Mouse (Mus musculus): ENCODE measurements around the gene Arl6.

Gene Arl6

DNA sequence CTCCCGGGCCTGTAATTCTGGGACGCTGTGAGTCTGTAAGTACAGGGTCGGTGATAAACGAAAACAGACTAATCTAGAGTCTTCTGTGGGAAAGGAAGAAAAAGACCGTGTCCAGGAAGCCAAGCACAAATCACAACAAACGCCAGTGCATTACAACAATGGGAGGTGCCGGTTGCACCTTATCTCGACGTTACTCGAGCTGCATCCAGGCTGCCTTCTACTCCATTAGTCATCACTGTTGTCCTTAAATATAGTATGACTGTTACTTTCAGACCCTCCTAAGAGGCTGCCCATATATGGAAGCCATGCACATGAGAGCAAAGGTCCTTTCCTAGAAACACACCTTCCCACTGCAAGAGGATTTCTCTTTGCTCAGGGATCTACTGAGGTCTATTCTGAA, 51.4 kb downstream of the Arl6 start:
- DNase-seq (ENCODE audit: low read depth, low spot score): no peak

DNA sequence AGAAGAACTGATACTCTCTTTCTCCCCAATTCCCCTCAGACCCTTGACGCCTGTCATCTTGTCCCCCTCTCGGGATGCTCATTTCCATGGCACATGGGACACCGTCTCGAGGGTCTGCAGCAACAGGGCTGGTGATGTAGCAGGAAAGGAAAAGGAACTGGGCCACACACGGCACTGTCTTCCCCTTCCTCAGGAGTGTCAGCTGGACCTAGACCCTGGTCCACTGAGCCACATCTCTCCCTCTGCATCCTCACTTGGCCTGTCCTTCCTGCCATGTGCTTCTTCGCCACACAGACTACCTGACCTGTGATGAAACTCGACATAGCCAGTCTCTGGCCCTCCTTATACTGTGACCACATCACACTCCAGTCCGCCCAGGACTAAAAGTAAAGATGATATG, 52.3 kb downstream of the Arl6 start:
- DNase-seq (ENCODE audit: low read depth, low spot score): no peak

DNA sequence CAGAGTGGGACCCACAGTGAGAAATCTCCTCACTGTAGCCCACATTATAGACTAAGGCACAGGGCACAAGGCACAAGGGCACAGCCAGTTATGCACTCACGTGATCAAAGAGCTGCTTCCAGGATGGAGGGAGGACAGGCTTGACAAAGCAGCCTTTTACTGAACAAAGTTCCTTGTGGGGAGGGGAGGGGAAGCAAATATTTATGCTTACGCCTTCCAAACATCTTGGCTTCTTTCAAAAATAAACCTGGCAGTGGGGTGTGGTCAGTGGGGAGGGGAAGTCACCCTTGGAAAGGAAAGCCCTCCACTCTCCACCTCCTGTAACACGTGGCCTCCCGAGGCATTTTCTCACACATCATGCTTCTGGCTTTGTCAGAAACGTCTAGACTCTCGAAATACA, 52.9 kb downstream of the Arl6 start:
- no peak for DNase-seq (ENCODE audit: low read depth, low spot score)

DNA sequence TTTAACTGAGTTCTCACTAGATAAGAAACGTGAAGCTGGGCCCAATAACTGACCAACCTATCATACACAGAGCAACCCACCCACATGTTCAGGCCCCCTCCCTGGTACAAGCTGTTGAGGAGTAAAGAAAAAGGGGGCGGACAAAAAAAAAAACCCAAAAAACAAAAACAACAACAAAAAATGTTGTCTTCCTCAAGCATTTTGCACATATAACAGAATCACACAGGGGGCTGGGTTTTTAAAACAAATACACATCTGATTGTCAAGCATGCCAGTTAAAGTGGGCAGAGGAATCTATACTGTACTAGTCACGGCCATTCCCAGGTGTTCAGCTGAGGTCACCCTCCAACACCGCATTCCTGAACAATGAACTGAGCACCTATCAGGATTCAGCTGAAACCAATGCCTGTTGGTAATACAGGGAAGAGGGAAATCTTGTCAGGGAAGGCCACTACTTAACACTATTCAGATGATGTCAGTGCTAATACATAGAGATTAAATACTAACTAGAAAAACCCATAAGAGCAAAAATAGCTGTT, 53.4 kb downstream of the Arl6 start:
- no peak for DNase-seq (ENCODE audit: low read depth, low spot score)

DNA sequence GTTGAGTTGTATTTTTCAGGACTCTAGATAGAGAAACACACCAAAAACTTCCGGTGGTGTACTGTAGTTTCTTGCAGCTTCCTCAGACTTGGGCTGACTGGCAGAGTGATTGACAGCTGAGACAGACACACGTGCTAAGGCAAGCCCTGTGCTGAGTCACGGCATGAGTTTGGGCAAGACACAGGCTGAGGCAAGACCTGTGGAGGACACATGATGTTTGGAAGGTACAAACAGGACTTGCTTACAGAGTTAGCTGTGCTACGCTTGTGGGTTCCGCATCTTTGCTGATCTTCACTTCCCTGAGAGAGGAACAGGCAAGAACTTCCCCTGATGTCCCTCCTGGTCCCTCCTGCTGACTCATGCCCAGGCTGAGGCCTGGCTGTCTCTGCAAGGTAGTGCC, 55.7 kb downstream of the Arl6 start:
- peak; percentile 57 for DNase-seq (ENCODE audit: low read depth, low spot score)

DNA sequence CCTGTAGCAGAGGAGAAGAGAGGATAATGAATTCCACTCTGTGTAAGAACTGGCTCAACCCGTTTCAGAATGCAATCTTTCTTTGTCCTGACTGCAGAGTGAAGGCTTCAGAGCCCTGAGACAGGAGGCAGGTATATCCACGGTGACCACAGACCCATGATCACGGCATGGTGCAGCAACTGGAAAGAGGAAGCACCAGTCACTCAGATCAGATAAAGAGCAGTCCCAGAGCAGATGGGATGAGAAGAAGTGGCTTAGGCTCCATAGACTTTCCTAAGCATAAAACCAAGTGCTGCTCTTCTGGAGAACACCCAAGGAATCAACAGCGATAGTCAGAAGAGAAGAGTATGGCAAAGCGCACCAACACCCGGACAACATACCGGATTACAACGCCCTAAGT, 60.0 kb downstream of the Arl6 start:
- DNase-seq (ENCODE audit: low read depth, low spot score): no peak

DNA sequence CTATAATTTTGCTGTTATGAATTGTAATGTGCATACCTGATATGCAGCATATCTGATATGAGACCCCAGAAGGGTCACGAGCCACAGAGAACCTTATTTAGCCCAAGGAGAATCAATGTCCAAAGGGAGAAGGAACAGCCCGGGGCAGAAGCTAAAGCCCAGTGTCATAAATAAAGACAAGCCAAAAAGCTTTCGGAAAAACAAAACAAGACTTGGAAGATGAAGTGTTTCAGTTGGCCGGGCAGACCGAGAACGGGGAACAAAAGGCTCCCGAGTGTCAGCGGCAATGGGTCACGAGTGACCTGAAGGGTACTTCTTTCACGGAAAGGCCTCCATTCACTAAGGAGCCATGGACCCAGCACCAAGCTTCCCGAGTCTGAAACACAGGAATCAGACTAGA, 65.2 kb downstream of the Arl6 start:
- no peak for DNase-seq (ENCODE audit: low read depth, low spot score)

DNA sequence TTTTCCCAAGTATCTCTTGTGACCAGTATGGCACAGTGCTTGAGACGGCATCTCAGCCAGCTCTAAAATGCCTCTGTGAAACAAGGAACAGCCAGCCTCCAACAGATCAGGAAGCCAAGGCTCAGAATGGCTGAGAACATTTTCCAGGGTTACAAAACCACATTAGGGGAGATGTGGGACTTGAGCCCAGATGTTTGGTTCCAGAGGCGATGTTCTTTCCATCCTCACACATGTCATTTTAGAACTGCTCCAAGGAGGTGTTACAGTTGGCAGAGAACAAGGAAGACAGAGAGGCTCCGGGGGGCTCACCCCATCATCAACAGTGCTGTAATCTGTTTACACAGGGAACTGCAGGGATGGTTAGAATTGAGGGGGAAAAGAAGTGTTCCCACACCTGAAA, 66.5 kb downstream of the Arl6 start:
- no peak for DNase-seq (ENCODE audit: low read depth, low spot score)

DNA sequence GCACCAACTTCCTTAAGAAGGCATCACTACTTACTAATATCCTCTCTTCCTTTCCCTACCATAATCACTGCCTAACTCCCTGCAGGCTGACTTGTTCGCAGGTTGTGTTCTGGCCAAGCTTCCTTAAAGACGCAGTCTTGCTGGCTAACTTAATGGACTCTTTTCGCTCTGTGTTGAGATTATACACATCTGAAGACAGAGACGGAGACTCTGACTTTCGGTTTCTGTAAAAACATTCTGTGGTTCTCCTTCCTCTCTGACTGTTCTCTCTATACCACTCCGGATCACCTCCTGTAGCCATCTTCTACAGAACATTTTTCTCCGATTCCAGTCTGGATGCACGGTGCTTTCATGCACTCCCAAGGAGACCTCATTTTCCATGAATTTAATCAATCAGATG, 68.4 kb downstream of the Arl6 start:
- DNase-seq (ENCODE audit: low read depth, low spot score): no peak

DNA sequence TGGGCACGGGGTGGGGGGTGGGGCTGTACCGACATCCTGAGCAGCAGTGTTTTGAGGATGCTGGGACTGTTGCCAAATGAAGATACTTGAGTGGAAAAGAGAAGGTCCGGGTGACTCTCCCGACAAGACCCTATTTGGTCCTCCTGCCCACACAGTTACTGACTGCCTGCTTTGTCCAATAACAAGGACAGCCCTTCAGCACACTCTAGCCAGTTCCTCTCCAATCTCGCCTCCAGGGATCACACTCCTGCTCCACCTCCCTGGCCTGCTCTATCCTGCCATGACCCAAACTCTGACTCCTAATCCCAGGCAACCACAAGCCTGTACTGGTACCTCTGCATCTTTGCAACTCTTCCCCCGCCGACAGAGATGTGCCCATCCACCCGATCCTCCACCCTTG, 69.4 kb downstream of the Arl6 start:
- DNase-seq (ENCODE audit: low read depth, low spot score): no peak

DNA sequence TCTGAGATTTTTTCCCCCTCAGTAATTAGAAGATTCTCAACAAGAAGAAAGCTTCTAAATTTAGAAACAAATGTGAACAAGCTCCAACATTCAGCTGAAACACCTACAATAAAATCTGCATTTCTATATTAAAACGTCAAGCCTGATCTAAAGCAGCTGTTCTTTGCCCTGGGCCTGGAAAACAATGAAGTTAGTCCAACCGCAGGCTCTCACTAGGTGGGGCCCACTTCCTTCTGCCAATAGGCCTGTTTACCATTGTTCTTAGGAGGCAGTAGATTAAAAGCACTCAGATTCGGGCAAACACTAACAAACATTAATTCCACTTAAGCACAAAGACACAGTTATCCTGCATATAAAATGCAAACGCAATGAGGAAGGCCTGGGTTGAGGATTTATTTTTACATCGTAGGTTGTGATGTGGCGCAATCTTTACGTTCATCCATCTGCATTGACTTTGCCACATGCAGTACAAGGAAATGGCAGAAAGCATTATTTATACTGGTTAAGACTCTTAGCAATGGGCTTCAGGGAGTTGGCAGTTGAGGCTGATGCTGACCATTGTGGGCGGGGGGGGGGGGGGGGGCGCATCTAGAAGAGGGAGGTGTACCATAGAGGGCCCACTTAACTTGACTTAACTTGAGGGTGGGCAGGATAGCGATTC, 71.3 kb downstream of the Arl6 start:
- DNase-seq (ENCODE audit: low read depth, low spot score): no peak

DNA sequence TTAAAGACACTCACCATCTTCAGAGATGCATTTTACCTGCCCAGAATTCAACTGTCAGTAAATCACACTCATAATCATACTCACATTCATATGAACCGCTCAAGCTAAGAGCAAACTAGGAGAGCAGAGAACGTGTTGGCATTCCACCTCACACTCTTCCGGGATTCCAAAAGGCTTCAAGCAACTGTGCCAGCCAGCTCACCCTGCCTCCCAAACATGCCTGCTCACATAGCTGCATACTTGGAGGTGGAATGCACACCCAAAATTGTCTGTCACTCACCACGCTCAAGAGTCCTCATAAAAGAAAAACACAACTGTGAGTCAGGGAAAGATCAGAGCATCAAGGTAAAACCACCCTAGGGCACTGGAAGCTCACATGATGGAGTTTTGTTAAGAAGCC, 72.8 kb downstream of the Arl6 start:
- no peak for DNase-seq (ENCODE audit: low read depth, low spot score)

DNA sequence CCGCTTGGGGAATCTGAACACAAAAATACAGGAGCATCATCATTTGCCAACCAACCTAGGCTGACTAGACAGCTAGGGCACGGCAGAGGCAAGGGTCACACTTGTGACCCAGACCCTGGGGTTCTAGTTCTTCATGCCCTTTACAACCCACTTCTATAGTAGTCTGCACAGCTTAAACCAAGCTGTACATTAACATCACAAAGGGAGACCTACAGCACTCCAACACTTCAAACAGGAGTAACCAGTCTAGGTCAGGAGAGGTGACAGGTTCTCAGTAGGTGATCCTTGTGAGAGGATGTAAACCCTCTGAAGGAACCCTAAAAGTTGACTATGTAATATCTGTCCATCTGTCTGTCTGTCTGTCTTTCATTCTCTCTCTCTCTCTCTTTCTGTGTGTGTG, 73.6 kb downstream of the Arl6 start:
- no peak for DNase-seq (ENCODE audit: low read depth, low spot score)

DNA sequence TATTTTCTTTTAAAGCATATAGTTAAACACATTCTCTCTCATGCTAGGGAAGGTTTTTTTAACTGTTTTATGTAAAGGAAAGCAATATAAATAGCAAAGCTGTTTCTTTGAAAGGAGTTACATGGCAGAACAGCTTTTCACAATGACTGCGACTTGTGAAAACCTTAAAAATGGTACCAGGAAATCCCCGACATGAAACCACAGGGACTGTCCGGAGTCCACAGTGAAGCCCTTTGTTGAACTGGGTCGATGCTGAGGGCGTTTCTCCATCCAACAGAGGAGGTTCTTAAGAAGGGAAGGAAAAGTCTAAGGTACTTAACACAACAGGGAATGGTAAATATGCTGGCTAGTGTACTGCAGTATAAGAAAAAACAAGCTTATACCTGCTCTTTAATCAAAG, 75.2 kb downstream of the Arl6 start:
- no peak for DNase-seq (ENCODE audit: low read depth, low spot score)
